Mouse (Mus musculus) heart, adult 2 months (tissue): ENCODE data around the gene Prkg2.

Experiments used
- CTCF ChIP-seq: fragments of 200-600 bp; IDR thresholded peaks from 2 replicates; pipeline ENCODE4 v1.8.1; 2022; ENCODE audit warnings: antibody characterized with exemption, mild to moderate bottlenecking, moderate library complexity
- POLR2A ChIP-seq: fragments of 200-500 bp; IDR thresholded peaks from 2 replicates; pipeline ENCODE4 v1.6.1; 2011; ENCODE audit warnings: mild to moderate bottlenecking, low read depth, low read length, control low read depth; ENCODE audit not compliant: insufficient read depth

- no peak for TF ChIP-seq POLR2A
- peak; percentile 48 for TF ChIP-seq CTCF
These were observed 134.8 kb downstream of the Prkg2 start for GRCm38 (mm10) chr5:98902339-98902738.
